Mouse (Mus musculus): ENCODE results near the gene Dnajc5. TPM values are rescaled to one million over a fixed set of nuclear protein-coding genes. Genes with fewer than 3 reads are reported as not detected.
A peak's percentile ranks its signal among the peaks of the same experiment; 100 is the strongest.

Gene Dnajc5
- polyA plus RNA-seq, 2 experiments, result 13.9 to 20.0 TPM

- no peak overlapping the region for H3K9ac ChIP-seq (replicated peaks)
- no peak overlapping the region for H3K27ac ChIP-seq
- H3K4me2 ChIP-seq (ENCODE audit: low read depth), result no peak overlapping the region
- H3K4me1 ChIP-seq (replicated peaks; ENCODE audit: control insufficient read depth in 2 of 2, insufficient read depth in 2 of 2, low read length in 1 of 2), result 0 out of 4 replicates have a peak, but pooled peaks cover 0 to 2% of the 10 kb centered on the region in 2 experiments
- TF ChIP-seq CTCF (IDR thresholded peaks at IDR 0.05; ENCODE audit: low read depth) (no peak), EP300 (IDR thresholded peaks at IDR 0.05; ENCODE audit: low read depth) (no peak)
- no peaks in the 10 kb centered on the region for H3K9me3 ChIP-seq (ENCODE audit: control insufficient read depth, low read length)
- no peak overlapping the region for H3K4me3 ChIP-seq (ENCODE audit: insufficient read depth in 1 of 2, low read depth in 2 of 2, low read length in 2 of 2)
- no peak for DNase-seq (ENCODE audit: low read depth in 3 of 3, low spot score in 3 of 3)
- H3K36me3 ChIP-seq (replicated peaks; ENCODE audit: control insufficient read depth, insufficient read depth, low read depth), result peaks cover 39% of the 10 kb centered on the region
- no peak for ATAC-seq (ENCODE audit: insufficient read depth)
- no peaks in the 10 kb centered on the region for H3K27me3 ChIP-seq (ENCODE audit: control insufficient read depth, insufficient read depth, low read length)
Measured at GRCm38 (mm10) chr2:181553772-181554171, 33.5 kb downstream of the Dnajc5 start.

DNA sequence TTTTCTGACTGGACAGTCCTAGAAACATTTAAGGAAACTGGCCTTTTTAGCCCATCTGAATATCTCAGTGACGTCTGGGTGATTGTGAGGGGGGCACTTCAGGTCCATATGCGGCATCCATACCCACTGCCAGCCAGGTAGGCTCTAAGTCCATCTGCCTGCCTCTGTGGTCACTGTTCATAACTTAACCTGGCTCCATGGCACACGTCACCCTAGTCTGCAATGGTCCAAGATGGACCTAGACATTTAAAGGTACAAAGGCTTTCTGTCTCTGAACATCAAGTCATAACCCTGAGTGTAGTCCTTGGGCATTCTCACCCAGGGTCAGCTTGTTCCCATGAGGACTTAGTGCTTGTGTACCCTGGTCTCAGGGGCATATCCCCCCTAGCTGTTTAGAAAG lies 47.1 kb downstream of the Dnajc5 start:
- ATAC-seq (ENCODE audit: insufficient read depth) (no peak), DNase-seq (ENCODE audit: low read depth in 3 of 3, low spot score in 3 of 3) (no peak)
- no peak overlapping the region for H3K4me3 ChIP-seq (ENCODE audit: insufficient read depth in 1 of 2, low read depth in 2 of 2, low read length in 2 of 2)
- WGBS (ENCODE audit: insufficient replicate concordance), result 76% methylated on average over 3 of the region's 3 CpGs
- H3K4me2 ChIP-seq (ENCODE audit: low read depth), result no peak overlapping the region
- no peak overlapping the region for H3K9ac ChIP-seq (replicated peaks)
- H3K27me3 ChIP-seq (ENCODE audit: control insufficient read depth, insufficient read depth, low read length), result no peaks in the 10 kb centered on the region
- H3K4me1 ChIP-seq (replicated peaks; ENCODE audit: control insufficient read depth in 2 of 2, insufficient read depth in 2 of 2, low read length in 1 of 2), result peaks cover 7 to 16% of the 10 kb centered on the region in 2 experiments
- H3K36me3 ChIP-seq (replicated peaks; ENCODE audit: control insufficient read depth, insufficient read depth, low read depth), result no peaks in the 10 kb centered on the region; the same call in 1 of the 2 replicates
- TF ChIP-seq EP300 (IDR thresholded peaks at IDR 0.05; ENCODE audit: low read depth) (no peak), CTCF (IDR thresholded peaks at IDR 0.05; ENCODE audit: low read depth) (no peak)
- no peak overlapping the region for H3K27ac ChIP-seq
- H3K9me3 ChIP-seq (ENCODE audit: control insufficient read depth, low read length), result no peaks in the 10 kb centered on the region

GRCm38 (mm10) chr2:181568272-181569008 lies 48.2 kb downstream of the Dnajc5 start:
- Histone ChIP-seq H3K4me1 (replicated peaks; ENCODE audit: control insufficient read depth in 2 of 2, insufficient read depth in 2 of 2, low read length in 1 of 2) (peaks cover 7 to 16% of the 10 kb centered on the region in 2 experiments), H3K4me3 (ENCODE audit: insufficient read depth in 1 of 2, low read depth in 2 of 2, low read length in 2 of 2) (0 out of 4 replicates have a peak overlapping the region, but pooled peaks of 1 of the 2 experiments have one; percentile 2), H3K27ac (peak overlapping the region; percentile 57), H3K27me3 (ENCODE audit: control insufficient read depth, insufficient read depth, low read length) (no peaks in the 10 kb centered on the region), H3K9me3 (ENCODE audit: control insufficient read depth, low read length) (no peaks in the 10 kb centered on the region), H3K4me2 (ENCODE audit: low read depth) (peak overlapping the region; percentile 33), H3K9ac (replicated peaks) (peak overlapping the region; percentile 34; the same call in 1 of the 2 replicates), H3K36me3 (replicated peaks; ENCODE audit: control insufficient read depth, insufficient read depth, low read depth) (no peaks in the 10 kb centered on the region; the same call in 1 of the 2 replicates)
- ATAC-seq (ENCODE audit: insufficient read depth) (peak; percentile 80), DNase-seq (ENCODE audit: low read depth in 3 of 3, low spot score in 3 of 3) (peak in 2 of 3 experiments; percentile 45 to 53)
- TF ChIP-seq EP300 (IDR thresholded peaks at IDR 0.05; ENCODE audit: low read depth) (peak; percentile 67), CTCF (IDR thresholded peaks at IDR 0.05; ENCODE audit: low read depth) (peak; percentile 87)
- WGBS (ENCODE audit: insufficient replicate concordance), result 21% methylated on average over 7 of the region's 7 CpGs

DNA sequence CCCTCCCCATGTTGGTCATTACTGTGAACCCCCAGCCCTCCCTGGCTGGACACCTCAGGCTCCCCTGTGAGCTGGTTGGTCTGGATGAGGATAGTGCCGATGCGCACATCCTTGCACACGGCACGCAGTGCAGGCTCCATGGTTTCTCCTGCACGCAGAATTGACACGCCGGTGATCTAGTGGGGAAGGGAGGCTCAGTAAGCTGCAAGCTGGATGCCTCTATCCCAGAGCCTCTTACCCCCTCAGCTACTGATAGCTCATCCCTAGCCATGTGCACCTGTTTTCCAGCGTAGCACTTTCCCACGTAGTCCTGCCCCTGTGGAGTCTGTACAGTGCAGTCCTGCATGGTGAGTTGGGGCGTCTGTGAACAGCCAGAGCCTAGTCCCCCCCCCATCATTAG lies 49.6 kb downstream of the Dnajc5 start:
- 92% methylated on average over 10 of the region's 10 CpGs for WGBS (ENCODE audit: insufficient replicate concordance)
- ATAC-seq (ENCODE audit: insufficient read depth), result no peak
- no peak for DNase-seq (ENCODE audit: low read depth in 3 of 3, low spot score in 3 of 3)
- peaks cover 7 to 17% of the 10 kb centered on the region in 2 experiments for H3K4me1 ChIP-seq (replicated peaks; ENCODE audit: control insufficient read depth in 2 of 2, insufficient read depth in 2 of 2, low read length in 1 of 2)
- H3K27me3 ChIP-seq (ENCODE audit: control insufficient read depth, insufficient read depth, low read length), result no peaks in the 10 kb centered on the region
- TF ChIP-seq CTCF (IDR thresholded peaks at IDR 0.05; ENCODE audit: low read depth) (no peak), EP300 (IDR thresholded peaks at IDR 0.05; ENCODE audit: low read depth) (no peak)
- no peak overlapping the region for H3K9ac ChIP-seq (replicated peaks)
- no peak overlapping the region for H3K27ac ChIP-seq
- H3K9me3 ChIP-seq (ENCODE audit: control insufficient read depth, low read length), result no peaks in the 10 kb centered on the region
- H3K36me3 ChIP-seq (replicated peaks; ENCODE audit: control insufficient read depth, insufficient read depth, low read depth), result no peaks in the 10 kb centered on the region; the same call in 1 of the 2 replicates
- no peak overlapping the region for H3K4me2 ChIP-seq (ENCODE audit: low read depth)
- no peak overlapping the region for H3K4me3 ChIP-seq (ENCODE audit: insufficient read depth in 1 of 2, low read depth in 2 of 2, low read length in 2 of 2)

GRCm38 (mm10) chr2:181570375-181570774 lies 50.1 kb downstream of the Dnajc5 start:
- Histone ChIP-seq H3K4me3 (ENCODE audit: insufficient read depth in 1 of 2, low read depth in 2 of 2, low read length in 2 of 2) (no peak overlapping the region), H3K4me2 (ENCODE audit: low read depth) (no peak overlapping the region), H3K27ac (no peak overlapping the region), H3K9ac (replicated peaks) (no peak overlapping the region), H3K36me3 (replicated peaks; ENCODE audit: control insufficient read depth, insufficient read depth, low read depth) (no peaks in the 10 kb centered on the region; the same call in 1 of the 2 replicates), H3K4me1 (replicated peaks; ENCODE audit: control insufficient read depth in 2 of 2, insufficient read depth in 2 of 2, low read length in 1 of 2) (peaks cover 7 to 17% of the 10 kb centered on the region in 2 experiments), H3K27me3 (ENCODE audit: control insufficient read depth, insufficient read depth, low read length) (no peaks in the 10 kb centered on the region), H3K9me3 (ENCODE audit: control insufficient read depth, low read length) (no peaks in the 10 kb centered on the region)
- no peak for DNase-seq (ENCODE audit: low read depth in 3 of 3, low spot score in 3 of 3)
- WGBS (ENCODE audit: insufficient replicate concordance), result 81% methylated on average over 8 of the region's 8 CpGs
- no peak for ATAC-seq (ENCODE audit: insufficient read depth)
- TF ChIP-seq EP300 (IDR thresholded peaks at IDR 0.05; ENCODE audit: low read depth) (no peak), CTCF (IDR thresholded peaks at IDR 0.05; ENCODE audit: low read depth) (no peak)

Data from liver, embryonic 14.5 days (tissue).